Mouse (Mus musculus) testis, adult 2 months (tissue): ENCODE results near the gene Lta.

Source experiments
- CTCF ChIP-seq: fragments of 200-500 bp; IDR thresholded peaks from 2 replicates; pipeline ENCODE4 v1.5.1; 2012; ENCODE audit warnings: low read depth, mild to moderate bottlenecking, inconsistent platforms, low read length, moderate library complexity; ENCODE audit not compliant: control insufficient read depth, insufficient read depth, insufficient replicate concordance
- POLR2A ChIP-seq: fragments of 200-500 bp; IDR thresholded peaks from 2 replicates; pipeline ENCODE4 v1.6.1; 2012; ENCODE audit warnings: low read depth, mild to moderate bottlenecking, inconsistent platforms, low read length, moderate library complexity; ENCODE audit not compliant: control insufficient read depth

DNA sequence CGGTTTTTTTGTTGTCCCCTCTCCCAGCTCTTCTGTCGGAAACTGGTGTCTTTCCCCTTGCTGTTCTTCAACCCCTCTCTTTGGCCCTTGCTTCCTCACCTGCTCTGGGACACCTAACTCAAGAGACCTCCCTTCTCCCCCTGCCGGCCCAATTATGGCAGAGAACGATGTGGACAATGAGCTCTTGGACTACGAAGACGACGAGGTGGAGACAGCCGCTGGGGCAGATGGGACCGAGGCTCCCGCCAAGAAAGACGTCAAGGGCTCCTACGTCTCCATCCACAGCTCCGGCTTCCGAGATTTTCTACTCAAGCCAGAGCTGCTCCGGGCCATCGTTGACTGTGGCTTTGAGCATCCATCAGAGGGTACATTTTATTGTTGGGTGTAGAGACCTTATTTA lies 37.9 kb upstream of the Lta start:
- TF ChIP-seq CTCF (no peak), POLR2A (no peak)
